Mouse (Mus musculus) 3134 (cell line): ENCODE results near the gene Hormad2.

Source experiments
- DNase-seq: peaks from one replicate; pipeline ENCODE4 v3.0.0-alpha.2; 2011; ENCODE audit warnings: low spot score; ENCODE audit not compliant: insufficient read length; ENCODE audit errors: extremely low read depth

Gene Hormad2

DNA sequence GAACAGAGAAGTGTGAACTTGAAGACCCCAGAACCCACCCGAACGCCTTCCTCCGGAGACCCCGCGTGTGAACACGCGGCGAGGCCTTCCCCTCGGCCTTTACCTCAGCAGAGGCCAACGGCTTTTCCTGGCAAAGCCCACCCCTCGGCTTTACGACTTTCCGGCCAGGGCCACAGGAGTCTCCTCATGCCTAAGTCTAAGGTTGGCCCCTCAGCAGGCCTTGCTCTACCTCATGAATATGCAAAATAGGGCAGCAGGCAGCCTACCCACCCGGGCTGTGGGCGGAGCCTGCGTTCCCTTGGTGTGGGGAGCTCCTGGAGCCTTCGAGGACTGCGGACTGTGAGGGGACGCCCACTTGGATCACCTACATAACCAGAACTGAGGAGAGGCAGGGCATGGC, at the start of gene Hormad2:
Hormad2 (minus strand) TSS at position 128 of the 400 bp plus-strand sequence.
- DNase-seq: no peak

GRCm38 (mm10) chr11:4489207-4489606, 48.3 kb upstream of the Hormad2 start:
- no peak for DNase-seq

DNA sequence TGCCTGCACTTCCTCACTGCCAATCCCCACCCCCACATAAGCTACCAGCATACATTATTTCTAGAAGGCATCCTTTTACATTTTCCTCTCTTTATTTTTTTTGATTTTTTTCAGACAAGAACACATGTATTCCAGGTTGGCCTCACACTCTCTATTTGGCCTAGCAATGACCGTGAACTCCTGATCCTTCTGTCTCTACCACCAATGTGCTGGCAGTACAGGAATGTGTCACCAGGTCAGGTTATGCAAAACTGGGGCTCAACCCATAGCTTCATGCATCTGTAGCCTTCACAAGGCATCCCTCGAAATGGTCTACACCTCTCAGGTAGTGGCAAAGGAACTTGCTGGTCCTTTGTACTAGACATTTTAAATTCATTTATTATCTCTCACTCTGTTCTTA, 47.9 kb upstream of the Hormad2 start:
- no peak for DNase-seq

GRCm38 (mm10) chr11:4488367-4488766, 47.5 kb upstream of the Hormad2 start:
- no peak for DNase-seq

DNA sequence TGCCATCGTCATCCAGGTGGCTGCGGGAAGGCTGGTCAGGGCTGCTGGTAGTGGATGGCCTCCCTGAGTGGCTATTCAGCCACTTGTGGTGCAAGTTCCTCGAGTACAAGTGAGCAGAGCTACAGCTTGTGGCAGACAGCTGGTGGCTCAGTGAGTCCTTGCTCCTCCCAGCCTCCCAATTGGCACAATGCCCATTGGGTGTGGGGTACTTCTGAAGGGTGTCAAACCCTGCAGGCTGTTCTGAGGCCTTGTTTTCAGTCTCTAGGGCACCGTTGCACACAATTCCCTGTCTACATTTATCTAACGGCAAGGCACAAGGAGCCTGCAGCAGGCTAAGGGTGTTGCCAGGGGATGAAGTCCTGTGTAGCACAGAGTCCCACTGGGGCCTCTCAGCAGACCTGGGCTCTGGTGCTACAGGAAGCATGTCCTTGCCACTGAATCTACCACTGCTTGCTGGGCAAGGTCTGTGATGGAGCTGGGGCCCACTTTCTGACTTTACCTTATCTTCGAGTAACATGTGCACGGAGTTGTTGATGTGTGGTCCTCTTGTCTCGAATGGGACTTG, 46.6 kb upstream of the Hormad2 start:
- DNase-seq: no peak

- no peak for DNase-seq
These were observed 43.6 kb upstream of the Hormad2 start for GRCm38 (mm10) chr11:4484541-4484940.

DNA sequence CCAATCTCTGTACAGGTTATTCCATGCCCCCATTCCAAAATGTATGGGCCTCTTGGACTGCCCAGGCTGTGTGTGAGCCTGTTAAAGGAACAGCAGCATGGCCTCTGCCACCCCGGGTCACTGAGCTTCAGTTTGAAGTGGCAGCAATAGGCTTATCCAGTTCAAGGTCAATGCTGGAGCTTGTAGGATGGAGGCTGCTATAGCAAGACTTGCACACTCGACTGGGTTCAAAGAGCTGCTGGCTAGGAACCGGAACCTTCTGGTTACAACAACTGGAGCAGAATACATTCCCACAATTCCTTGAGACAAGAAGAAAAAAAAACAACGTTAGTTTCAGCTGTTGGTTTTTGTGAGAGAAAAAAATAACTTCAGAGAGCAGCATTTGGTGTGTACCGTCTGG, 41.7 kb upstream of the Hormad2 start:
- no peak for DNase-seq

GRCm38 (mm10) chr11:4476184-4476697, 35.3 kb upstream of the Hormad2 start:
- no peak for DNase-seq

- DNase-seq: no peak
These were observed 31.7 kb upstream of the Hormad2 start for GRCm38 (mm10) chr11:4472464-4473179.

GRCm38 (mm10) chr11:4471734-4472133, 30.8 kb upstream of the Hormad2 start:
- no peak for DNase-seq

- no peak for DNase-seq
These were observed 30.3 kb upstream of the Hormad2 start for GRCm38 (mm10) chr11:4471251-4471650.

DNA sequence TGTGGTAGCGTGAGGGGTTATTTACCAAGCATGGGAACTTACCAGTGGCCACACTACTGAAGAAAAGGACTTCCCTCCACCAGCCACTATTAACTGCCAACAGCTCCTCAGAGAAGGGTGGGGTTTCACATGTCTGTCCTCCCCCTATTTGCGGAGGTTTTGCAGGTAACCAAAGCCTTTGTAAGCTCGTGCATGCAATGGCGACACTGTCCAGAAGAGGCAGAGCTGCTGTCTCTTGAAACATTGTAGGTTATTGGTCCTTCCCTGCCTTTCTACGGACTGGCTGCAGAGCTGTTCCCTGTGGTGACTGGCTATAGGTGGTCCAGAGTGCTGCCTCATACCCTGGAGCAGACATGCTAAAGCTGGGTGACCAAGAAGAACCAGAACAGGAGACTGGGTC, 28.2 kb upstream of the Hormad2 start:
- DNase-seq: no peak

DNA sequence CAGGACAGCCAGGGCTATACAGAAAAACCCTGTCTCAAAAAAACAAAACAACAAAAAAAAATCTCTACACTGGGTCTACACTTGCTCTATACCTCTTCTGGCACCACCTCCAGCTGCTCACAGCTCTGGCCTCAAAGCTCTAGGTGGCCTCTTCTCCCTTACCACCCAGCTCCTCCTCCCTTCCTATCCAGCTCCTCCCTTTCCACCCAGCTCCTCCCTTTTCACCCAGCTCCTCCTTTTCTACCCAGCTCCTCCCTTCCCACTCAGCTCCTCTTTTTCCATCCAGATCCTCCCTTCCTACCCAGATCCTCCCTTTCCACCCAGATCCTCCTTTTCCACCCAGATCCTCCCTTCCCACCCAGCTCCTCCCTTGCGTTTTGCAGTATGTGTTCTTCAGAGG, 26.5 kb upstream of the Hormad2 start:
- DNase-seq: no peak

GRCm38 (mm10) chr11:4466191-4466590, 25.3 kb upstream of the Hormad2 start:
- no peak for DNase-seq

DNA sequence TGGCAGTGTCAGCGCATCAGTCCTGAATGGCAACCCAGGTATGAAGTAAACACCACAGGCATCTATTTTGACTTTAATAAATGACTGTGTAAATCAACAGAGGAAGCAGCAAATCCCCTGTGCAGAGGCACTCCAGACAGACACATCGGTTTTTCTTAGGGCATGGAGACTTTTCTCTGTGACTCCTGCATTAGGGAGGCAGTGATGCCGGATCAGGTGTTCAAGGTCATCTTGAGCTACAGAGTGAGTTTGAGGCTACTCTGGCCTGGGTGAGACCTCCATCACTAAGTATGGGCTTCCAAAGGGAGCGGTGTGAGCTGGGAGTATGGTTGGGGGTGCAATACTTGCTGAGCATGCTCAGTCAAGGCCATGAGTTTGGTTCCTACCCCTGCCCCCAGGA, 23.7 kb upstream of the Hormad2 start:
- DNase-seq: no peak

DNA sequence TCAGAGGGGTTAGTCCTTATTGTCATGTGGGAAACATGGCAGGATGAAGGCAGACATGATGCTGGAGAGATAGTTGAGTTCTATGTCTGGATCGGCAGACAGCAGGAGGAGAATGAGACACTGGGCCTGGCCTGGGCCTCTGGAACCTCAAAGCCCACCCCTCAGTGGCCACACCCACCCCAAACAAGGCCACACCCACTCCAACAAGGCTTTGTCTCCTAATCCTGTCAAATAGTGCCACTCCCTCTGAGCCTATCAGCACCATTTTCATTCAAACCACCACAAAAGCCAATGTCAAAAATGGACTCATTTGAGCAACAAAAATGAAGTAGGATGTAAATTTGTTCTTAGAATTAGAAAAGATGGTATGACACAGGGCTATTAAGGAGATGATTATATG, 23.3 kb upstream of the Hormad2 start:
- no peak for DNase-seq

GRCm38 (mm10) chr11:4462868-4463267, 22.0 kb upstream of the Hormad2 start:
- no peak for DNase-seq

GRCm38 (mm10) chr11:4461154-4461553, 20.2 kb upstream of the Hormad2 start:
- no peak for DNase-seq

GRCm38 (mm10) chr11:4460615-4461014, 19.7 kb upstream of the Hormad2 start:
- no peak for DNase-seq

DNA sequence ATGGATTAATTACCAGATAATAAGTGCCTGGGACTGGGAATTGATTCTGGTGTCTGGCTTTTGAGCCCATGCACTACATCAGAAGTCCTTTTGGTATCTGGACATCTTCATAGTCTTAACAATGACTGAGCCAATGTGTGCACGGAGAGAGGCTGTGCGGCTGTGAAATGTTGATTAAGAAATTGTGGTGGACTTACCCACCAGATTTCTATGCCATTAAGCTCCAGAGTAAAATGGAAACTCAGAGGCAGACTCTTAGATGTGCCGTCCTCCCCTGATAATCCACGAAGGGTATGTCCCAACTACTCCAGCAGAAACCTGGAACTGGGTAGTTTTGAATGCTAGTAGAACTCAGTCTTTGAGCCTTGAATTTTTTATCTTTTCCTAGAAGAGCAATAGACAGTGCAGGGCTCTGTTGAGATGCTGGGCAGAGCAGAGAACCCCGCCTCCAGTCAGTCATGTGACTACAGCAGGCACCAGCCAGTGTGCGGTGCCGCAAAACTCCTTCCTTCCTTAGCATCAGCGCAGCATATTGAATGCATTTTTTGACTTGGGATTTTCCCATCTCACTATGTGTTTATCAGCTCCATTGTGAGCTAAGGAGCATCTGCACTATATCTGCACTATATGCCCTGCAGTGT, 14.1 kb upstream of the Hormad2 start:
- DNase-seq: no peak

DNA sequence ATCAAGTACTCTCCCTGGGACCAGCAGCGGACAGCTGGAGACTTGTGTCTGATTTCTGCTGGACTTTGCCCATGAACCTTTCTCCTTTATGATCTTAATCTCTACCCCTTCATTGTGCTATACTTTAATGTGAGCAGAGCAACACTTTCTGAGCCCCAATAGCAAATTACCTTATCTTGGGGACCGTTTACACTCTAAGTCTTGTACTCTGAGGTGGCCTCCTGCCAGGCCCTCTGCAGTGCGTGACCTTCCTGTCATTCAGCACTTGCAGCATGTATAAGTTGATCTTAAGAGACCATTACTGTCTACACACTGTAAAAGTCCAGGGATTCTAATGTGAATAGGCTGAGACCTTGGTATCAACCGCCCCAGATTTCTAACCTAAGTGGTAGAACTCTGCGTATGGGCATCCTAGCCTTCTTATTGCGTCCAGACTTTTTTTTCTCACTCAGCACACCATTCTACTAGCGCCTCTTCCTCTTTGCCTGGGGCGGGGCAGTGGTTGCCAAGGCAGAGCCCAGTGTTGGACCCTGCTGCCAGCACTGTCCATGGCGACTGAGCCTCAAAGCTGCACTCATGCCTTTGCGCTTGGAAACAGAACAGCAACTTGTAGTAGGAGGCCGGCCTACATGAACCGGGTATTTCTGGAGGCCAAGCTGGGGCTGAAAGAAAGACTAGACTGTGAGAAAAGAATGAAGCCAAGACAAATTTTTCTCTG, 11.7 kb upstream of the Hormad2 start:
- DNase-seq: no peak
